Mouse (Mus musculus) testis, postnatal 10 days (tissue): Measurements from ENCODE around the gene Tmem238.

Experiments used
- DNase-seq: peaks from one replicate; pipeline ENCODE4 v3.0.0; 2021; ENCODE audit warnings: low spot score

Tmem238 gene

DNA sequence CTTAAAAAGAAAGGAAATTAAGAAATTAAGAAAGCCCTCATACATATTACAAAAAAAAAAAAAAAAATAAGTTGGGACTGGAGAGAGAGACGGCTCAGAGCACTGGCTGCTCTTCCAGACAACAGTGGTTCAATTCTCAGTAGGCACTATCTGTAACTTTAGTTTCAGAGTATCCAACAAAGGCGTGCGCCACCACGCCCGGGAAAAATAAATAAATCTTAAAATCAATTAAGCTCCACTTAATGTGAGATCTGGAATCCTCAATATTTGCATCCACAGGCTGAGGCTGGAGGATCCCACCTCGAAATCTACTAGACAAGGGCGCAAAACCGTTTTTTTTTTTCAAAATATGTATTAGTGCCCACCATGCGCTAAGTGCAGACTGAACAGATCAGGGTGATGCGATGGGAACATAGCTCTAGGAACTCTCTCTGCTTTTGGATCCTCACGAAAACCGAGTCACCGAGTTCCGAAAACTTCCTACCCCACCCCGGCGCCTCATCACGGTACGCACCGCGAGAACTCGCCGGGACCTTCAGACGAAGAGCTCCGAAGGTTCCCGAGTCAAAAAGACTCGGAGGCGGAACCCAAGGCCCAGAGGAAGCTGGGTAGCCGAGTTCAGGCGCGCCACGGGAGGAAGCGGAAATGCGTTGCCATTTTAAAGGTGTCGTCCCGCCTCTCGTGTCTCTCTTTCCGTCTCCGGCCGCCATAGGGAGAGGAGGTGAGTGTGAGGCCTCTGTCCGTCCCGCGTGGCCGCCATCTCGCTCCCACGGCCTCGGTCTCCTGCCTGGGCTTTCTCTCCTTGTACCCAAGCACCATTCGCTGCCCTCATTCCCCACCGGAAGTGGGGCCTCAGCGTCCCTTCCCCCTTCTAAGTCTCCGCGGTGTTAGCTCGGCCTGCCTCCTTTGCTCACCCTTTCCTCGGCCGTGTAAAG, 3.1 kb upstream of the Tmem238 start, which contains the start of gene Rpl28:
Rpl28 (plus strand) TSS at position 597 of the 935 bp plus-strand sequence.
- DNase-seq: peak; percentile 94

DNA sequence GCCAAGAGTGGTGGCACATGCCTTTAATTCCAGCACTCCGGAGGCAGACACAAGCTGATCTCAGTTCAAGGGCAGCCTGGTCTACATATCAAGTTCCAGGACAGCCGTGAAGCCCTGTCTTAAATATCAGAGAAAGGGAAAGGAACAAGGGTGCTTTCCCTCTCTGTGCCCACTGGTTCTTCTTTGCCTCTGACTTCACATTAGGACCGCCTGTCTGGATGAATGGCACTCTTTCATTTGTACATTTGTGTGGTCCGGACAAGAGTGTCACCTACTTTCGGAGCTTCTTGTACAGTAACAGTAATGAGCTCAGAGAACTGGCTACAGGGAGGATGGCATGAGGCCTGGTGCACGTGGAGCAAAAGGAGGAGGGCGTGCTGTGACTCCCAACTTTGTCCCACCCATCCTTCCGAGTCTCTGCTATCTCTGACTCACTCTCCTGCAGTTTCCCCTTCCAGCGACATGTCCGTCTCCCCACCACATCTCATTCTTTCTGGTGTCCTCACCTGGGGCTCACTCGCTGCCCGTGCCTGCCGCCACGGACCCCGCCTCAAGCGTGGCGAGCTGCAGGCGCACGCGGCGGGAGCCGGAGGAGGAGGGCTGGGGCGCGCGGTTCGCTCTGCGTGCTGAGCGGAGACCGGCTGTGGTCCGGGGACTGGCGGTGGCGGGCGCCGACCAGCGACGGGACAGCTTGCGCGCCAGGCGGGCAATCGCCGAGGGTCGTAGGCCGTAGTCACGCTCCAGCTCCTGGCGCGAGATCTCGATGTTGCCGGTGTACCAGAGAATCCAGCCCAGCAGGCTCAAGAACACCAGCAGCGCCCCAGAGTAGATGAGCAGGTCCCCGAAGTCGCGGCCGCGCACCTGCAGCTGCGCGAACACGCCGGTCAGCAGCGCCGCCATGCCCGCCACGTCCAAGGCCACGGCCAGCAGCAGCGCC, 689 bp downstream of the Tmem238 start:
- DNase-seq: peak; percentile 81

GRCm38 (mm10) chr7:4783667-4784268, 5.7 kb downstream of the Tmem238 start:
- peak; percentile 53 for DNase-seq

GRCm38 (mm10) chr7:4782759-4783158, 6.7 kb downstream of the Tmem238 start, which contains the start of the genes Il11 and Tmem190:
Gene Il11, minus strand, starts transcription at chr7:4782859.
Gene Tmem190, plus strand, starts transcription at chr7:4782937.
- DNase-seq: peak; percentile 34

DNA sequence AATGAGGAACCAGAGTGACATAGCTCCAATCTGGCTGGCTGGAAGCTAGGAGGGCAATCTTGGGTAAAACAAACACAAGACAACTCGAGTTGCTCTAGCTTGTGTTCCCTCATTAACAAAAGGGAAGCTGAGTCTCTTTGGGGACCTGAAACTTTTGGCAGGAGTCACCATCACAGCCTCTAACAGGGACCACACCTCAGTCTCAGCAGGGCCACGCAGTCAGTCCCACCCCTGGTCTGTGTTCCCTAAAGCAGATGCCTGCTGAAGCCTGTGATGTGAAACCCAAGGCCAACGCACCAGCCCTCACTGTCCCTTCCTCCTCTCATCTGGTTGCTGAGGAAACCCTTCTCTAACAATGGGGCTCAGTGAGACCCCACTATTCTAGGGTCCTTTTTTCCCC, 7.3 kb downstream of the Tmem238 start:
- DNase-seq: peak; percentile 36

DNA sequence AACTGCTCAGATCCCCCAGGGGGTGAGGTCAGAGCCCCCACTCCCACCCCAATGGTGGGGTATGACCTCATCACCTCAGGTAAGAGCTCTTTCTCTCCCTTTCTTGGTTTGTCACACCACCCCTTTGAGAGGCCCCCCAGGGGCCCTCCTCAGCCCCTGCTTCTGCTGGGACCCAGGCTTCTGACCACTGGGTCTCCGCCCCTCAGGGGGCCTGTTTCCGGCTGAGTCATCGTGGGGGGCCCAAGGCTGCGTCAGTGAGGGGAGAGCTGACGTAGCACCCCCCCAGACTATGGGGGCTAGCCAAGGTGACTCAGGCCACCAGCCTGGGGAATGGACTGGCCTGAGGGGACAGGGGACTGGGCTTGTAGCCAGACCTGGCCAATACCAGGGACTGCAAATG, 9.5 kb downstream of the Tmem238 start:
- peak; percentile 46 for DNase-seq

DNA sequence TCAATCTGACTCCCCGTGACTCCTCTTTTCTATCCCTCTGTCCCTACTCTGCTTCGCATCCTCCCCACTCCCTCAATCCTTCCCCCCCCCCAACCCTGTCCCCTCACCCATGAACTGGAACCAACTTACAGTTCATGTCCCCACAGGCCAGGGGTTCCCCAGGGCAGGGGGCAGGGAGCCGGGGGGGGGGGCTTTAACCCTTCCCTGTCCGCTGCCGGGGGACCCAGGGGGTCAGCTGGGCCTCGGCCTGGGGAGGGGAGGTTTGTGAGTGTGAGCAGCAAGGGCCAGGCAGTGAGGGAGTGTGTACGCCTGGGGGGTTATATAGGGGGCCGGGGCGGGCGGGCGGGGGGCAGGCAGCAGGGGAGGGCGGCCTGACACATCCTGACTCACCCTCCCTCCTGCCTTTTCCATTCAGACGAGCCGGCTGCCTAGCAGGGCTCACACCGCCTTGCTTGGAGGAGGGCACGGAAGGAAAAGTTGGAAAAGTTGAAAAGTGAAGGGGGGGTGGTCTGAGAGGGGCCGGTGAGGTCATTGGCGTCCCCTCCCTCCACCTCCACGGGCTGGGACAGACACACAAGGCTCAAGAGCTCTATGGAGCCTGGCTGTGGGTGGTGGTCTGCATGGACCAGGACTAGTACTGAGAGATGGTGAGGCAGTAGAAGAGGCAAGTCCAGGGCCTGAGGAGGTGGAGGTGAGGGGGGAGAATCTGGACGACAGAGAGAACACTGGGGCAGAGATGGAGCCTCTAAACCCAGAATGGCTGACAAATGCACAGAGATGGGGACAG, 11.4 kb downstream of the Tmem238 start:
- DNase-seq: peak; percentile 38

DNA sequence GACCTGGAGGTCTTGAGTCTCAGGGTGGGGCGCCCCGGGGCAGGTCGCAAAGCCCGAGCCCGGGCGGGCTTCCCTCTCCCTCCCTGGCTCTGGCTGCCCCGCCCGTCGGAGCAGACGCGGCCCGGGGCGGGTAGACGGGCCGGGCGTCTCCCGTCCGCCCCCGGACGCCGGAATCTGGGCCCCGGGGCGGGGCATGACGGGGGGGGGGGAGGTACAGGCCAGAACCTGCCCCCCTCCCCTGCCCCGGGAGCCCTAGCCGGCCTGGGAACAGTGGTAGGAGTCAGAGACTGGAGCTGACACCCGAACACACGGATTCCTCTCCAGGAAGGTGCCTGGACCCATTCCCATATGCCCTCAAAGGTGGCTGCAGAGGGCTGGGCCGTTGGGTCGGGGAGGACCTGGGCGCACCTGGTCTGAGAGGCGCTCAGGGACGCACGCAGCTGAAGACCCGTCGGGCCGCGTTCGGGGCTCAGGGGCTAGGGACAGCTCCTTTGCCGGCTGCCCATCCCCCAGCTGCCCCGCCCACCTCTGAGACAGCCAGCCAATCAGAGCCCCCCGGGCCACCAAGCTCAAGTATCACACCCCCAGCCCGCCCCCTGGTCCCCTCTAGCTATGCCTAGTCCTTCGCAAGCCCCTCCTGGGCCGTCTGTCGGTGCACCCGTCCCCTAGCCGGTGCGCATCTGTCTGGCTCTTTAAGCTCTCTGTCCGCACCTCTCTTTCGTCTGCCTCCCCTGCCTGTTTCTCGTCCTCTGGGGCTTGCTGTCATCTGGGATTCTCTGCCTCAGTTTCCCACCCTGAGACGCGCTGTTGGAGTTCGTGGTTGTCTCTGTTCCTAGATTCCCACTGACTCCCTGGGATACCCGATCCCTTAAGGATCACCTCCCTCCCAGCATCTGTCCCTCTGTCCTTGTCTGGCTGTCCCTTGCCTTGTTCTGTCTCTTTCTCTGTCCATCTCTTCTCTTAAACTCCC, 12.3 kb downstream of the Tmem238 start:
- peak; percentile 82 for DNase-seq

DNA sequence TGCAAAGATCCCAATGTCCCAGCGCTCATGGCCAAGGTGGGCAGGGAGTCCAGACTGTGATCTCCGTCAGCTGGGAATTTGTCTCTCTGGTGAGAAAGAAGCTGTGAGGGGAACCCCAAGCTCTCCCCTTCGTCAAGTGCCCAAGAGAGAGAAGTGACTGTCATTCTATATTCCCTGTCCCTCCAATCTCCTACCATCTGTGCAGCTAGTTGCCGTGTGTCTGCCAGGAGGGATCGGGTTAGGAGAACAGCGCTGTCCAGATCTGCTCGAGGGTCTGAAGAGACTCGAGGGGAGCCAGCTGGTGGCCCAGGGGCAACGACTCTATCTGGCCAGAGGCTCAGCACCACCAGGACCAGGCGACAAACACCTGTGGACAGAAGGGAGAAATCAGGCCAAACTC, 13.3 kb downstream of the Tmem238 start:
- DNase-seq: no peak

DNA sequence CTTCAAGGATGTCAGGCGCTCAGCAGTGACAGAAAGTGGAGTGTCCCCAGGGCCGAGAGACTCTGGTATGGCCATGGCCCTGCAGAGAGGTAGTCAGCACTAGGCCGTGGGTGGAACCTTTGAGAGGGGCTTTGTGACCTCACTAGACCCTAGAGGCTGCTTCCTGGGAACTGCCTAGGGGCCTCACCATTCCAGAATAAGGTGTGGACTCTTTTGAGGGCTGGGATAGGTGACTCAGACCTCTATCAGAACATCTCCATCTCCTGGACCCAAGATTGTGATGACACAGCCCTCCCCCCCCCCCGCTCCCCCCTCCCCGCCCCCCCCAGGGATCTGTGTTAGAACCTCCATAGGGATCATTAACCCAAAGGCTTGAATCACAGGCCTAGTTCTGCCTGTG, 18.3 kb downstream of the Tmem238 start, which contains the start of gene Fam71e2:
Fam71e2 (minus strand) TSS at position 101 of the 400 bp plus-strand sequence.
- DNase-seq: no peak

GRCm38 (mm10) chr7:4764946-4765710, 24.3 kb downstream of the Tmem238 start:
- DNase-seq: no peak

GRCm38 (mm10) chr7:4759670-4760069, 29.8 kb downstream of the Tmem238 start:
- no peak for DNase-seq

- DNase-seq: peak; percentile 94
Observed at GRCm38 (mm10) chr7:4752821-4753570, 36.5 kb downstream of the Tmem238 start, which contains the start of gene Cox6b2. Gene Cox6b2, minus strand, starts transcription at chr7:4753094.

DNA sequence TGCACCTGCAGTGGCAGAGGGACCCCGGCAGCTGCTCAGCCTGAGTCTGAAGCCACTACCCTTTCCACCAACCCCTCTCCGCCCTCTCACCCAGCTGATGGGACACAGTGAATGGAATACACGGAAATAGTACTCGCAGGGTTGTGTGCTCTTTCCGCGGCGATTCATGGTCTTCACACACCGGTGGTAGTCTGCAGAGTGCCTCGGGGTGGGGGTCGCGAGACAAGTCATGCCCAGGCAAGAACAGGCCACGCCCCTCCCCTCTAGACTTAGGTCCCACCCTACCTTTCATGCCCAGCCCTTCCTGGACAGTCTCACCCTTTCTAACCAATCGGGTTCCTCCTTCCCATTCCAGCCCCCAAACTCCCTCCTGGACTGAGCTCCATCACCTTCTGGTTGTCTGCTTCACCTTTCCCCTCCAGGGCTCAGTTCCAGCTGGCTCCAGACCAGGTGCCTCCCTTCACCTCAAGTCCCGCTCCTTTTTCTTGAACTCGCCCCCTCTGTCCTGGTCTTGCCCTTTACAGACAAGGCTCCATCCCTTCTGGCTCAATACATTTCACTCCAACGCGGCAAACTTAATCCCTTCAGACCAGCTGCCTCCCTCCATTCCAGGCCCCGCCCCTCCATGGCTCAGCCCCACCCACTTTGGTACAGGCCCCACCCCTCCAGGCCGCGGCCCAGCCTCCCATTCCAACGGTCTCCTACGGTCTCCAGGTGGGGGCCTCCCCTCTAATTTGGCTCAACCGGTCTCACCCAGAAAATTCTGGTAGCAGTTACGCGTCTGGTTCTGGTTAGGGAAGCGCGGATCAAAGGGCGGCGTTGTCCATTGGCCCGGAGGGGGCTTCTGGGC, 37.3 kb downstream of the Tmem238 start:
- DNase-seq: peak; percentile 86

GRCm38 (mm10) chr7:4749169-4749568, 40.3 kb downstream of the Tmem238 start:
- no peak for DNase-seq

DNA sequence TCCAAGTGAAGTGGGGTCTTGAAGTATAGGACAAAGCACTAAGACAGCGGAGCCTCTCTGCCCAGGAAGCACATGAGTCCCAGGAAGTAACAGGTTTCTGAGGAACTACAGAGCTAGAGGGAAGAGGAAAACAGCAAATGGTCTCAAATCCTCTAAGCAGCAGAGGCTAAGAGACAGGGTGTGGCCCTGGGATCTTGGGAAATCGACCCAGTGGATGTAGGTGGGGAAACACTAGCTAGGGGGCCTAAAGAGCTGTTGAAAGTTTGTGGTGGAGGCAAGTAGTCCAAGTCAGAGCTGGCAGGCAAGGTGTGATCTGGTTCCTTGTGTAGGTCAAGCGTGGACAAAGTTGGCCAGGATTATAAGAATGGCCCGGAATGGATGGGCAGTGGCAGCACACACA, 41.1 kb downstream of the Tmem238 start:
- no peak for DNase-seq

DNA sequence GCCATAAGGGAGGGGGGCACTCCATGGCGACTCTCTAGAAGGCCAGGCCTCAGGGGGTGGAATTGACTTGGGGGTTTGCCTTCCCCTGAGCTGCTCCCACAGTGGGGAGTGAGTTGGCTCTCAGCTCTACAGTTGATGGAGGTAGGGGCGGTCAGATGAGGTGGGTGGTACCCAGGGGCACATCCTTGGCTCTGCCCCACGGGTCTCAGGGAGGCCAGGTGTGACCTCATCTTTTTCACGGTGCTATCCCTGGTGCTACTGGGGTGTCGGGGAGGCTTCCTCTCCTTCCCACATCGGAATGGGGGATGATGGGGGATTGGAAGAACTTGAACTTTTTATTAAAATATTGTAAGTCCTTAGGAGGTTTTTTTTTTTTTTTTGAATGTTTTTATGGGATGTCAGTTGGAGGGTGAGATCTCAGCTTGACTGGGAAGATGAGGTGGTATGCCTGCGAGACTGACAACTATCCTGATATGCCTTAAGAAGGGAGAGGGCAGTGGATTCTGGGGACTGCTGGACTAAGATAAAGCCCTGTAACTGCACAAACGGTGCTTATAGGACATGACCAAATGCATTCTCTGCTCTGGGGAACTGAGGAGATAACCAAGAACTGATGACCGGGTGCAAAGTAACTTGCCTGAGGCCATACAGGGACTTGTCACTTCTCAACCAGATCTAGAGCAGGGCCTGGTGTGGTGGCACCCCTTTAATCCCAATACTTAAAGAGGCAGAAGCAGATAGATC, 42.1 kb downstream of the Tmem238 start:
- DNase-seq: no peak
